Mouse (Mus musculus) MEL (cell line): ENCODE measurements at regions not wholly inside any gene's neighbourhood (a gene's known extent, or its start where the extent isn't known, plus 50 kb on each side); places are given as distances from the start of the nearest gene placed in this dataset.

Experiments used
- DNase-seq: peaks from one replicate; pipeline ENCODE4 v3.0.0; 2011; ENCODE audit warnings: low read depth, low spot score
- H3K27ac ChIP-seq: 2 replicates; pipeline ENCODE4 v1.5.1; 2012; ENCODE audit warnings: low read depth, mild to moderate bottlenecking, control low read depth, low read length, moderate library complexity; ENCODE audit not compliant: control insufficient read depth
- H3K27me3 ChIP-seq, 2 experiments: fragments of 150-350 bp in 1 of 2; sonication (generic) in 1 of 2; 2 replicates each; pipeline ENCODE4 v1.6.1; 2012; ENCODE audit warnings: low read length in 2 of 2, mild to moderate bottlenecking in 2 of 2, improper control_type of control experiment in 1 of 2, moderate library complexity in 1 of 2; ENCODE audit not compliant: insufficient read depth in 2 of 2, control insufficient read depth in 1 of 2
- H3K36me3 ChIP-seq, 2 experiments: 2 replicates each; pipeline ENCODE4 v1.6.1; 2012 to 2014; ENCODE audit warnings: low read length in 2 of 2, improper control_type of control experiment in 1 of 2, inconsistent platforms in 1 of 2, mild to moderate bottlenecking in 1 of 2; ENCODE audit not compliant: insufficient read depth in 2 of 2, control insufficient read depth in 1 of 2
- H3K4me1 ChIP-seq, 2 experiments: fragments of 150-350 bp in 1 of 2; sonication (generic) in 1 of 2; 2 replicates each; pipeline ENCODE4 v1.6.1; 2012; ENCODE audit warnings: low read length in 2 of 2, improper control_type of control experiment in 1 of 2, mild to moderate bottlenecking in 1 of 2; ENCODE audit not compliant: insufficient read depth in 2 of 2, control insufficient read depth in 1 of 2
- H3K4me3 ChIP-seq, 2 experiments: fragments of 150-350 bp in 1 of 2; sonication (generic) in 1 of 2; 2 replicates each; pipeline ENCODE4 v1.5.1; 2012; ENCODE audit warnings: low read depth in 2 of 2, low read length in 2 of 2, mild to moderate bottlenecking in 2 of 2, moderate library complexity in 2 of 2, control low read depth in 1 of 2, improper control_type of control experiment in 1 of 2; ENCODE audit not compliant: control insufficient read depth in 1 of 2, insufficient read depth in 1 of 2
- H3K79me2 ChIP-seq: 2 replicates; pipeline ENCODE4 v1.6.1; 2012; ENCODE audit warnings: mild to moderate bottlenecking, low read length, moderate library complexity; ENCODE audit not compliant: control insufficient read depth, poor library complexity, insufficient read depth
- H3K9ac ChIP-seq: 2 replicates; pipeline ENCODE4 v1.6.1; 2012; ENCODE audit warnings: low read depth, mild to moderate bottlenecking, control low read depth, low read length, moderate library complexity; ENCODE audit not compliant: control insufficient read depth, poor library complexity, severe bottlenecking
- H3K9me3 ChIP-seq: fragments of 150-350 bp; sonication (generic); replicated peaks from 2 replicates; pipeline ENCODE4 v1.6.1; 2012; ENCODE audit warnings: mild to moderate bottlenecking, low read length, improper control_type of control experiment, moderate library complexity; ENCODE audit not compliant: insufficient read depth
- CTCF ChIP-seq, 3 experiments: IDR thresholded peaks in 2 of 3; conservative IDR thresholded peaks in 1 of 3; 2 replicates each; pipeline ENCODE4 v1.5.1; 2011 to 2012; ENCODE audit warnings: low read length in 3 of 3, low read depth in 2 of 3, mild to moderate bottlenecking in 2 of 3, improper control_type of control experiment in 1 of 3, inconsistent platforms in 1 of 3, mixed read lengths in 1 of 3, moderate library complexity in 1 of 3; ENCODE audit not compliant: control insufficient read depth in 1 of 3, insufficient read depth in 1 of 3, poor library complexity in 1 of 3, severe bottlenecking in 1 of 3
- E2F4 ChIP-seq: IDR thresholded peaks from 2 replicates; pipeline ENCODE4 v1.6.1; 2011; ENCODE audit warnings: low read depth, low read length, improper control_type of control experiment, borderline replicate concordance
- MYB ChIP-seq: IDR thresholded peaks from 2 replicates; pipeline ENCODE4 v1.6.1; 2011; ENCODE audit warnings: mild to moderate bottlenecking, low read depth, low read length, improper control_type of control experiment
- MYC ChIP-seq: IDR thresholded peaks from 2 replicates; pipeline ENCODE4 v1.6.1; 2011; ENCODE audit warnings: low read depth, mild to moderate bottlenecking, low read length, improper control_type of control experiment, moderate library complexity
- SMC3 ChIP-seq: IDR thresholded peaks from 2 replicates; pipeline ENCODE4 v1.6.1; 2011; ENCODE audit warnings: low read depth, low read length, improper control_type of control experiment
- TBP ChIP-seq: IDR thresholded peaks from 2 replicates; pipeline ENCODE4 v1.8.0; 2011; ENCODE audit warnings: low read depth, low read length, improper control_type of control experiment
- USF1 ChIP-seq: IDR thresholded peaks from 2 replicates; pipeline ENCODE4 v1.6.1; 2014; ENCODE audit warnings: low read depth, mild to moderate bottlenecking, inconsistent platforms, low read length, improper control_type of control experiment, moderate library complexity
- ZNF384 ChIP-seq: IDR thresholded peaks from 2 replicates; pipeline ENCODE4 v1.6.1; 2012; ENCODE audit warnings: low read depth, mild to moderate bottlenecking, inconsistent platforms, low read length, improper control_type of control experiment

GRCm38 (mm10) chr13:44301215-44301614, 428.1 kb upstream of the Jarid2 start:
- H3K79me2 ChIP-seq: no peaks in the 10 kb centered on the region
- H3K27me3 ChIP-seq: no peaks in the 10 kb centered on the region
- no peak overlapping the region for H3K9ac ChIP-seq
- no peaks in the 10 kb centered on the region for H3K4me1 ChIP-seq
- H3K9me3 ChIP-seq: no peaks in the 10 kb centered on the region
- TF ChIP-seq MYB (no peak), MYC (no peak), E2F4 (no peak)
- TF ChIP-seq, all 39 proteins: peak for 0
- Histone ChIP-seq H3K36me3 (no peaks in the 10 kb centered on the region), H3K27ac (no peak overlapping the region), H3K4me3 (no peak overlapping the region)
- DNase-seq: no peak

- Histone ChIP-seq H3K4me3 (no peak overlapping the region), H3K4me1 (no peaks in the 10 kb centered on the region), H3K79me2 (no peaks in the 10 kb centered on the region), H3K27me3 (no peaks in the 10 kb centered on the region), H3K9me3 (no peaks in the 10 kb centered on the region), H3K36me3 (no peaks in the 10 kb centered on the region), H3K9ac (no peak overlapping the region), H3K27ac (no peak overlapping the region)
- TF ChIP-seq MYB (no peak), USF1 (no peak)
- no peak for DNase-seq
These were observed 427.3 kb upstream of the Jarid2 start for GRCm38 (mm10) chr13:44301936-44302335.

GRCm38 (mm10) chr13:44305134-44305991, 423.9 kb upstream of the Jarid2 start:
- Histone ChIP-seq H3K9me3 (no peaks in the 10 kb centered on the region; the same call in 1 of the 2 replicates), H3K9ac (no peak overlapping the region), H3K4me3 (no peak overlapping the region), H3K27ac (no peak overlapping the region), H3K27me3 (no peaks in the 10 kb centered on the region), H3K4me1 (no peaks in the 10 kb centered on the region), H3K79me2 (no peaks in the 10 kb centered on the region), H3K36me3 (no peaks in the 10 kb centered on the region)
- DNase-seq: peak; percentile 11
- peak; percentile 10 to 26 (median 23); a peak in 2 of 6 replicates for TF ChIP-seq CTCF (IDR thresholded peaks at IDR 0.05 in 2 of 3, conservative IDR thresholded peaks at IDR 0.05 in 1 of 3; ENCODE audit: control insufficient read depth in 1 of 3, insufficient read depth in 1 of 3, low read depth in 2 of 3, low read length in 3 of 3, poor library complexity in 1 of 3, severe bottlenecking in 1 of 3)
- peak; percentile 27; the same call in 1 of the 2 replicates for TF ChIP-seq SMC3
- TF ChIP-seq ZNF384: no peak
- no peak for TF ChIP-seq TBP
